Mouse (Mus musculus) MEL (cell line): ENCODE data around the gene Vwa3b. TPM values are rescaled to one million over a fixed set of nuclear protein-coding genes. Genes with fewer than 3 reads are reported as not detected.

ENCODE experiments used
- DNase-seq: peaks from one replicate; pipeline ENCODE4 v3.0.0; 2011; ENCODE audit warnings: low read depth, low spot score
- H3K27ac ChIP-seq: 2 replicates; pipeline ENCODE4 v1.5.1; 2012; ENCODE audit warnings: low read depth, mild to moderate bottlenecking, control low read depth, low read length, moderate library complexity; ENCODE audit not compliant: control insufficient read depth
- H3K27me3 ChIP-seq, 2 experiments: fragments of 150-350 bp in 1 of 2; sonication (generic) in 1 of 2; 2 replicates each; pipeline ENCODE4 v1.6.1; 2012; ENCODE audit warnings: low read length in 2 of 2, mild to moderate bottlenecking in 2 of 2, improper control_type of control experiment in 1 of 2, moderate library complexity in 1 of 2; ENCODE audit not compliant: insufficient read depth in 2 of 2, control insufficient read depth in 1 of 2
- H3K36me3 ChIP-seq, 2 experiments: 2 replicates each; pipeline ENCODE4 v1.6.1; 2012 to 2014; ENCODE audit warnings: low read length in 2 of 2, improper control_type of control experiment in 1 of 2, inconsistent platforms in 1 of 2, mild to moderate bottlenecking in 1 of 2; ENCODE audit not compliant: insufficient read depth in 2 of 2, control insufficient read depth in 1 of 2
- H3K4me1 ChIP-seq, 2 experiments: fragments of 150-350 bp in 1 of 2; sonication (generic) in 1 of 2; 2 replicates each; pipeline ENCODE4 v1.6.1; 2012; ENCODE audit warnings: low read length in 2 of 2, improper control_type of control experiment in 1 of 2, mild to moderate bottlenecking in 1 of 2; ENCODE audit not compliant: insufficient read depth in 2 of 2, control insufficient read depth in 1 of 2
- H3K4me3 ChIP-seq, 2 experiments: fragments of 150-350 bp in 1 of 2; sonication (generic) in 1 of 2; 2 replicates each; pipeline ENCODE4 v1.5.1; 2012; ENCODE audit warnings: low read depth in 2 of 2, low read length in 2 of 2, mild to moderate bottlenecking in 2 of 2, moderate library complexity in 2 of 2, control low read depth in 1 of 2, improper control_type of control experiment in 1 of 2; ENCODE audit not compliant: control insufficient read depth in 1 of 2, insufficient read depth in 1 of 2
- H3K79me2 ChIP-seq: 2 replicates; pipeline ENCODE4 v1.6.1; 2012; ENCODE audit warnings: mild to moderate bottlenecking, low read length, moderate library complexity; ENCODE audit not compliant: control insufficient read depth, poor library complexity, insufficient read depth
- H3K9ac ChIP-seq: 2 replicates; pipeline ENCODE4 v1.6.1; 2012; ENCODE audit warnings: low read depth, mild to moderate bottlenecking, control low read depth, low read length, moderate library complexity; ENCODE audit not compliant: control insufficient read depth, poor library complexity, severe bottlenecking
- H3K9me3 ChIP-seq: fragments of 150-350 bp; sonication (generic); replicated peaks from 2 replicates; pipeline ENCODE4 v1.6.1; 2012; ENCODE audit warnings: mild to moderate bottlenecking, low read length, improper control_type of control experiment, moderate library complexity; ENCODE audit not compliant: insufficient read depth
- BHLHE40 ChIP-seq: IDR thresholded peaks from 2 replicates; pipeline ENCODE4 v1.6.1; 2012; ENCODE audit warnings: low read depth, mild to moderate bottlenecking, inconsistent platforms, low read length, improper control_type of control experiment, borderline replicate concordance
- CHD1 ChIP-seq: IDR thresholded peaks from 2 replicates; pipeline ENCODE4 v1.6.1; 2012; ENCODE audit warnings: low read depth, mild to moderate bottlenecking, inconsistent platforms, low read length, improper control_type of control experiment
- CHD2 ChIP-seq: IDR thresholded peaks from 2 replicates; pipeline ENCODE4 v1.6.1; 2011; ENCODE audit warnings: low read length, improper control_type of control experiment
- CTCF ChIP-seq, 3 experiments: IDR thresholded peaks in 2 of 3; conservative IDR thresholded peaks in 1 of 3; 2 replicates each; pipeline ENCODE4 v1.5.1; 2011 to 2012; ENCODE audit warnings: low read length in 3 of 3, low read depth in 2 of 3, mild to moderate bottlenecking in 2 of 3, improper control_type of control experiment in 1 of 3, inconsistent platforms in 1 of 3, mixed read lengths in 1 of 3, moderate library complexity in 1 of 3; ENCODE audit not compliant: control insufficient read depth in 1 of 3, insufficient read depth in 1 of 3, poor library complexity in 1 of 3, severe bottlenecking in 1 of 3
- ELF1 ChIP-seq: IDR thresholded peaks from 2 replicates; pipeline ENCODE4 v1.6.1; 2014; ENCODE audit warnings: low read depth, mild to moderate bottlenecking, inconsistent platforms, low read length, improper control_type of control experiment, moderate library complexity
- ETS1 ChIP-seq: IDR thresholded peaks from 2 replicates; pipeline ENCODE4 v1.6.1; 2012; ENCODE audit warnings: low read depth, mild to moderate bottlenecking, inconsistent platforms, low read length, improper control_type of control experiment, moderate library complexity
- GABPA ChIP-seq: IDR thresholded peaks from 2 replicates; pipeline ENCODE4 v1.6.1; 2012; ENCODE audit warnings: low read depth, mild to moderate bottlenecking, inconsistent platforms, low read length, improper control_type of control experiment, moderate library complexity
- GATA1 ChIP-seq: IDR thresholded peaks from 2 replicates; pipeline ENCODE4 v1.6.1; 2011; ENCODE audit warnings: low read depth, low read length, improper control_type of control experiment
- HCFC1 ChIP-seq: IDR thresholded peaks from 2 replicates; pipeline ENCODE4 v1.6.1; 2012; ENCODE audit warnings: low read depth, mild to moderate bottlenecking, inconsistent platforms, low read length, improper control_type of control experiment, moderate library complexity
- KAT2A ChIP-seq: conservative IDR thresholded peaks from 2 replicates; pipeline ENCODE4 v1.6.1; 2012; ENCODE audit warnings: low read depth, low read length, improper control_type of control experiment, inconsistent platforms
- MAFK ChIP-seq: IDR thresholded peaks from 2 replicates; pipeline ENCODE4 v1.6.1; 2011; ENCODE audit warnings: low read depth, mild to moderate bottlenecking, low read length, improper control_type of control experiment, borderline replicate concordance
- MEF2A ChIP-seq: IDR thresholded peaks from 2 replicates; pipeline ENCODE4 v1.6.1; 2014; ENCODE audit warnings: low read depth, mild to moderate bottlenecking, inconsistent platforms, low read length, improper control_type of control experiment; ENCODE audit not compliant: poor library complexity, insufficient replicate concordance, severe bottlenecking; ENCODE audit errors: extremely low read depth
- NELFE ChIP-seq: IDR thresholded peaks from 2 replicates; pipeline ENCODE4 v1.6.1; 2011; ENCODE audit warnings: low read depth, low read length, improper control_type of control experiment
- NRF1 ChIP-seq: IDR thresholded peaks from 2 replicates; pipeline ENCODE4 v1.6.1; 2014; ENCODE audit warnings: low read depth, mild to moderate bottlenecking, inconsistent platforms, low read length, improper control_type of control experiment, moderate library complexity; ENCODE audit not compliant: poor library complexity, insufficient read depth, severe bottlenecking
- POLR2A ChIP-seq, 2 experiments: IDR thresholded peaks; 2 replicates each; pipeline ENCODE4 v1.6.1; 2011 to 2012; ENCODE audit warnings: low read length in 2 of 2, mild to moderate bottlenecking in 2 of 2, control low read depth in 1 of 2, improper control_type of control experiment in 1 of 2, low read depth in 1 of 2, moderate library complexity in 1 of 2; ENCODE audit not compliant: control insufficient read depth in 1 of 2, insufficient read depth in 1 of 2, poor library complexity in 1 of 2
- POLR2AphosphoS2 ChIP-seq: IDR thresholded peaks from 2 replicates; pipeline ENCODE4 v1.6.1; 2011; ENCODE audit warnings: low read length, improper control_type of control experiment
- POLR2AphosphoS5 ChIP-seq: IDR thresholded peaks from 2 replicates; pipeline ENCODE4 v1.6.1; 2012; ENCODE audit warnings: low read depth, borderline replicate concordance, mild to moderate bottlenecking, inconsistent platforms, low read length, moderate library complexity, mixed read lengths
- RAD21 ChIP-seq: IDR thresholded peaks from 2 replicates; pipeline ENCODE4 v1.6.1; 2011; ENCODE audit warnings: mild to moderate bottlenecking, low read depth, low read length, improper control_type of control experiment
- RCOR1 ChIP-seq: IDR thresholded peaks from 2 replicates; pipeline ENCODE4 v1.6.1; 2012; ENCODE audit warnings: low read depth, mild to moderate bottlenecking, inconsistent platforms, low read length, improper control_type of control experiment
- SIN3A ChIP-seq: IDR thresholded peaks from 2 replicates; pipeline ENCODE4 v1.6.1; 2012; ENCODE audit warnings: low read length, improper control_type of control experiment, inconsistent platforms
- SMC3 ChIP-seq: IDR thresholded peaks from 2 replicates; pipeline ENCODE4 v1.6.1; 2011; ENCODE audit warnings: low read depth, low read length, improper control_type of control experiment
- TAL1 ChIP-seq: IDR thresholded peaks from 2 replicates; pipeline ENCODE4 v1.6.1; 2012; ENCODE audit warnings: mild to moderate bottlenecking, inconsistent platforms, low read length, moderate library complexity, mixed read lengths
- TCF12 ChIP-seq: IDR thresholded peaks from 2 replicates; pipeline ENCODE4 v1.6.1; 2014; ENCODE audit warnings: low read depth, mild to moderate bottlenecking, inconsistent platforms, low read length, improper control_type of control experiment, moderate library complexity
- UBTF ChIP-seq: IDR thresholded peaks from 2 replicates; pipeline ENCODE4 v1.6.1; 2012; ENCODE audit warnings: low read depth, mild to moderate bottlenecking, inconsistent platforms, low read length, improper control_type of control experiment, moderate library complexity, borderline replicate concordance; ENCODE audit not compliant: insufficient read depth
- USF1 ChIP-seq: IDR thresholded peaks from 2 replicates; pipeline ENCODE4 v1.6.1; 2014; ENCODE audit warnings: low read depth, mild to moderate bottlenecking, inconsistent platforms, low read length, improper control_type of control experiment, moderate library complexity
- ZC3H11A ChIP-seq: IDR thresholded peaks from 2 replicates; pipeline ENCODE4 v1.6.1; 2012; ENCODE audit warnings: low read depth, mild to moderate bottlenecking, inconsistent platforms, low read length, improper control_type of control experiment
- ZMIZ1 ChIP-seq: IDR thresholded peaks from 2 replicates; pipeline ENCODE4 v1.6.1; 2012; ENCODE audit warnings: low read depth, mild to moderate bottlenecking, inconsistent platforms, low read length, improper control_type of control experiment, moderate library complexity
- polyA plus RNA-seq, 2 experiments: library from polyadenylated mRNA; stranded (reverse) in 1 of 2; unstranded in 1 of 2; fragments of >175 nt in 1 of 2; fragments of >200 nt in 1 of 2; gene quantifications; 2 replicates each; pipeline versions ENCODE4 v1.2.1 to v1.2.4; 2012; ENCODE audit warnings: low replicate concordance in 2 of 2, low read depth in 1 of 2; ENCODE audit not compliant: insufficient read length in 2 of 2, insufficient read depth in 1 of 2, missing spikeins in 1 of 2
- total RNA-seq: library from RNA; depleted of rRNA; stranded (reverse); fragments of 300-350 nt; gene quantifications from 2 replicates; pipeline ENCODE4 v1.2.3, GENCODE M21; 2012

The Vwa3b gene
- total and polyA plus RNA-seq, 3 experiments: not detected

GRCm38 (mm10) chr1:37045472-37045871, 19.1 kb downstream of the Vwa3b start:
- Histone ChIP-seq H3K4me1 (no peaks in the 10 kb centered on the region), H3K27ac (no peak overlapping the region), H3K9me3 (no peaks in the 10 kb centered on the region), H3K36me3 (no peaks in the 10 kb centered on the region), H3K27me3 (no peaks in the 10 kb centered on the region; a peak in 3 of 4 replicates), H3K9ac (no peak overlapping the region), H3K4me3 (no peak overlapping the region), H3K79me2 (no peaks in the 10 kb centered on the region)
- no peak for TF ChIP-seq SMC3
- no peak for TF ChIP-seq TAL1
- TF ChIP-seq NELFE: no peak
- TF ChIP-seq GATA1: no peak
- no peak for TF ChIP-seq RCOR1
- no peak for TF ChIP-seq ELF1
- TF ChIP-seq UBTF: no peak
- TF ChIP-seq RAD21: no peak
- no peak for TF ChIP-seq CTCF (IDR thresholded peaks at IDR 0.05 in 2 of 3, conservative IDR thresholded peaks at IDR 0.05 in 1 of 3; ENCODE audit: control insufficient read depth in 1 of 3, insufficient read depth in 1 of 3, low read depth in 2 of 3, low read length in 3 of 3, poor library complexity in 1 of 3, severe bottlenecking in 1 of 3)
- no peak for TF ChIP-seq KAT2A
- no peak for TF ChIP-seq CHD2
- no peak for TF ChIP-seq USF1
- DNase-seq: no peak

GRCm38 (mm10) chr1:37049159-37049558, 22.8 kb downstream of the Vwa3b start:
- peaks cover 0 to 1% of the 10 kb centered on the region in 2 experiments; a peak in 2 of 4 replicates for H3K27me3 ChIP-seq
- no peak overlapping the region for H3K27ac ChIP-seq
- DNase-seq: no peak
- no peak overlapping the region for H3K9ac ChIP-seq
- no peaks in the 10 kb centered on the region for H3K9me3 ChIP-seq
- H3K36me3 ChIP-seq: no peaks in the 10 kb centered on the region
- H3K4me1 ChIP-seq: no peaks in the 10 kb centered on the region
- H3K79me2 ChIP-seq: no peaks in the 10 kb centered on the region
- no peak overlapping the region for H3K4me3 ChIP-seq
- TF ChIP-seq SIN3A (no peak), POLR2AphosphoS2 (no peak), ETS1 (no peak), ELF1 (no peak), BHLHE40 (no peak), CHD1 (no peak), KAT2A (no peak), HCFC1 (no peak), POLR2AphosphoS5 (no peak), GATA1 (no peak), SMC3 (no peak), ZMIZ1 (no peak), GABPA (no peak), NRF1 (no peak), TCF12 (no peak), POLR2A (IDR thresholded peaks at IDR 0.05; ENCODE audit: control insufficient read depth in 1 of 2, insufficient read depth in 1 of 2, low read depth in 1 of 2, low read length in 2 of 2, poor library complexity in 1 of 2) (no peak), MEF2A (no peak), ZC3H11A (no peak), MAFK (no peak)
